Mouse (Mus musculus) forebrain, postnatal 0 days (tissue): ENCODE measurements around the gene Pex6. TPM values are rescaled to one million over a fixed set of nuclear protein-coding genes. Genes with fewer than 3 reads are reported as not detected.

Experiments
- ATAC-seq: fragments of 200-750 bp; cut with Nextera tagmentation; 2 replicates; pipeline ENCODE4 v1.8.0; 2017; ENCODE audit warnings: mild to moderate bottlenecking, moderate library complexity
- DNase-seq: peaks from one replicate; pipeline ENCODE4 v3.0.0-alpha.2; 2015
- H3K27ac ChIP-seq: fragments of 300-500 bp; sonication (generic); 2 replicates; pipeline ENCODE4 v1.5.1; 2014; ENCODE audit warnings: low read depth, mild to moderate bottlenecking, antibody characterized with exemption, low read length, moderate library complexity, mixed read lengths
- H3K27me3 ChIP-seq: fragments of 300-500 bp; sonication (generic); 2 replicates; pipeline ENCODE4 v1.6.1; 2014; ENCODE audit warnings: mild to moderate bottlenecking, low read length, mixed read lengths; ENCODE audit not compliant: insufficient read depth
- H3K36me3 ChIP-seq: fragments of 300-500 bp; sonication (generic); 2 replicates; pipeline ENCODE4 v1.6.1; 2014; ENCODE audit warnings: mild to moderate bottlenecking, moderate library complexity; ENCODE audit not compliant: insufficient read depth
- H3K4me1 ChIP-seq: fragments of 300-500 bp; sonication (generic); 2 replicates; pipeline ENCODE4 v1.6.1; 2014; ENCODE audit warnings: antibody characterized with exemption; ENCODE audit not compliant: insufficient read depth
- H3K4me2 ChIP-seq: fragments of 300-500 bp; sonication (generic); 2 replicates; pipeline ENCODE4 v1.6.1; 2014; ENCODE audit warnings: low read depth, mild to moderate bottlenecking, moderate library complexity
- H3K4me3 ChIP-seq: fragments of 300-500 bp; sonication (generic); 2 replicates; pipeline ENCODE4 v1.5.1; 2014; ENCODE audit warnings: low read depth, low read length, mixed read lengths
- H3K9ac ChIP-seq: fragments of 300-500 bp; sonication (generic); 2 replicates; pipeline ENCODE4 v1.6.1; 2014; ENCODE audit warnings: mild to moderate bottlenecking
- H3K9me3 ChIP-seq: fragments of 300-500 bp; sonication (generic); 2 replicates; pipeline ENCODE4 v1.6.1; 2016; ENCODE audit warnings: low read length
- CTCF ChIP-seq: sonication (generic); IDR thresholded peaks from 2 replicates; pipeline ENCODE4 v1.5.1; 2016; ENCODE audit warnings: antibody characterized with exemption, control low read depth, low read depth
- WGBS: fragments of 180-500 bp; shearing (Covaris S2); extraction: QIAGEN DNeasy Blood & Tissue Kit; methylation state at CpG from one replicate; pipeline ENCODE4 v1.1.7; 2014; 5-methylcytosine and 5-hydroxymethylcytosine counted together
- polyA plus RNA-seq: library from polyadenylated mRNA; unstranded; fragments of >200 nt; fragmentation: Nextera tagmentation; extraction: Ambion mirVana; gene quantifications from 2 replicates; pipeline ENCODE4 v1.2.1, GENCODE M21; 2015
- total RNA-seq: library from RNA; depleted of rRNA; stranded (reverse); fragments of >200 nt; gene quantifications from 2 replicates; pipeline ENCODE4 v1.2.3, GENCODE M21; 2014

The Pex6 gene
- total and polyA plus RNA-seq, 2 experiments from 2014 or later: 19.6 to 37.9 TPM

- TF ChIP-seq CTCF: no peak
- Histone ChIP-seq H3K4me1 (0 out of 2 replicates have a peak, but pooled peaks cover 8% of the 10 kb centered on the region), H3K36me3 (peaks cover 32% of the 10 kb centered on the region), H3K4me2 (no peak overlapping the region), H3K4me3 (no peak overlapping the region), H3K9me3 (no peaks in the 10 kb centered on the region), H3K27ac (no peak overlapping the region), H3K27me3 (no peaks in the 10 kb centered on the region), H3K9ac (no peak overlapping the region)
- DNase-seq: no peak
- WGBS: 96% methylated on average over 2 of the region's 2 CpGs
- no peak for ATAC-seq
These were observed 36.5 kb downstream of the Pex6 start for GRCm38 (mm10) chr17:46747806-46748205.

- no peak for ATAC-seq
- DNase-seq: no peak
- Histone ChIP-seq H3K27me3 (no peaks in the 10 kb centered on the region), H3K4me1 (0 out of 2 replicates have a peak, but pooled peaks cover 8% of the 10 kb centered on the region), H3K4me3 (no peak overlapping the region), H3K9ac (no peak overlapping the region), H3K4me2 (no peak overlapping the region), H3K27ac (no peak overlapping the region), H3K9me3 (no peaks in the 10 kb centered on the region), H3K36me3 (peaks cover 18% of the 10 kb centered on the region)
- WGBS: 86% methylated on average over 5 of the region's 5 CpGs
- TF ChIP-seq CTCF: no peak
These were observed 38.0 kb downstream of the Pex6 start for GRCm38 (mm10) chr17:46749282-46749681.

GRCm38 (mm10) chr17:46750580-46750979 lies 39.3 kb downstream of the Pex6 start:
- no peak for TF ChIP-seq CTCF
- 90% methylated on average over 4 of the region's 4 CpGs for WGBS
- Histone ChIP-seq H3K9ac (peak overlapping the region; percentile 65; the same call in 1 of the 2 replicates), H3K4me2 (peak overlapping the region; percentile 72), H3K4me1 (0 out of 2 replicates have a peak, but pooled peaks cover 8% of the 10 kb centered on the region), H3K36me3 (peaks cover 12% of the 10 kb centered on the region), H3K4me3 (0 out of 2 replicates have a peak overlapping the region, but pooled peaks have one; percentile 64), H3K27me3 (no peaks in the 10 kb centered on the region), H3K27ac (no peak overlapping the region), H3K9me3 (no peaks in the 10 kb centered on the region)
- ATAC-seq (no peak), DNase-seq (no peak)

GRCm38 (mm10) chr17:46751056-46751793 lies 40.0 kb downstream of the Pex6 start:
- ATAC-seq: no peak; the same call in 1 of the 2 replicates
- Histone ChIP-seq H3K27me3 (no peaks in the 10 kb centered on the region), H3K9me3 (no peaks in the 10 kb centered on the region), H3K36me3 (peaks cover 12% of the 10 kb centered on the region), H3K9ac (peak overlapping the region; percentile 65), H3K4me1 (0 out of 2 replicates have a peak, but pooled peaks cover 8% of the 10 kb centered on the region), H3K4me3 (peak overlapping the region; percentile 64), H3K4me2 (peak overlapping the region; percentile 72), H3K27ac (peak overlapping the region; percentile 89)
- TF ChIP-seq CTCF: no peak
- WGBS: 29% methylated on average over 16 of the region's 16 CpGs
- DNase-seq: no peak

- peak; percentile 99 for ATAC-seq
- peak within 1 kb of the TSS; percentile 65 for H3K9ac ChIP-seq
- DNase-seq: peak; percentile 99
- peaks cover 5% of the 10 kb centered on the region for H3K36me3 ChIP-seq
- no peaks in the 10 kb centered on the region for H3K9me3 ChIP-seq
- no peaks in the 10 kb centered on the region for H3K27me3 ChIP-seq
- H3K4me1 ChIP-seq: 0 out of 2 replicates have a peak, but pooled peaks cover 8% of the 10 kb centered on the region
- H3K27ac ChIP-seq: peak within 1 kb of the TSS; percentile 89
- peak within 1 kb of the TSS; percentile 64 for H3K4me3 ChIP-seq
- WGBS: 3% methylated on average over 58 of the region's 58 CpGs
- peak within 1 kb of the TSS; percentile 72 for H3K4me2 ChIP-seq
- peak; percentile 6; the same call in 1 of the 2 replicates for TF ChIP-seq CTCF
These were observed 40.7 kb downstream of the Pex6 start, which contains the start of gene Cnpy3 for GRCm38 (mm10) chr17:46751794-46752556. TSS of gene Cnpy3 (minus strand) at chr17:46752214.

GRCm38 (mm10) chr17:46758753-46759152 lies 47.5 kb downstream of the Pex6 start:
- TF ChIP-seq CTCF: no peak
- Histone ChIP-seq H3K4me1 (no peaks in the 10 kb centered on the region), H3K36me3 (no peaks in the 10 kb centered on the region), H3K27me3 (no peaks in the 10 kb centered on the region), H3K9ac (no peak overlapping the region), H3K9me3 (no peaks in the 10 kb centered on the region), H3K27ac (no peak overlapping the region), H3K4me2 (no peak overlapping the region), H3K4me3 (no peak overlapping the region)
- ATAC-seq (no peak), DNase-seq (no peak)
- WGBS: 82% methylated on average over 12 of the region's 12 CpGs
